Mouse (Mus musculus) liver, embryonic 14.5 days (tissue): ENCODE measurements at regions not wholly inside any gene's neighbourhood (a gene's known extent, or its start where the extent isn't known, plus 50 kb on each side); places are given as distances from the start of the nearest gene placed in this dataset.

ENCODE experiments used
- CTCF ChIP-seq: IDR thresholded peaks from 2 replicates; pipeline ENCODE4 v1.5.1; 2016; ENCODE audit warnings: antibody characterized with exemption, low read depth, control low read depth
- EP300 ChIP-seq: IDR thresholded peaks from 2 replicates; pipeline ENCODE4 v1.6.1; 2016; ENCODE audit warnings: antibody characterized with exemption, low read depth

- no peak for TF ChIP-seq CTCF
- TF ChIP-seq EP300 = no peak
Measured at GRCm38 (mm10) chr9:116374343-116374742, 199.2 kb upstream of the Tgfbr2 start.
